Mouse (Mus musculus): ENCODE measurements at regions not wholly inside any gene's neighbourhood (a gene's known extent, or its start where the extent isn't known, plus 50 kb on each side); places are given as distances from the start of the nearest gene placed in this dataset.

DNA sequence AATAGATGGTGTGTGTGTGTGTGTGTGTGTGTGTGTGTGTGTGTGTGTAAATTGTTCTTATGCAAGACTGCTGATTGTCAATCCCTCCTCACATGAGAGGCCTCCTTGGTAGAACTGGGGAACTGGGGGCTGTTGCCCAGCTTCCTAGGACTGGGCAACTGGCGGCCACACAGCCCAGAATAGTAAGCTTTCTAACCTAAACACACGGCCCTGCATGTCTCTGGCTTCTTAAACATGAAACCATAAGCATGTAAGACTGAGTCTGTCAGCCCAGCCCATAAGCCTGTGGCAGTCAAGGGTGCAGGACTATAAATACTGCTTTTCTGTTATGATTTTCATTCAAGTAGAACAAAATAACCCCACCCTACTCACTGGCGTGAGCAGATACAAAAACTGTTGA lies 60.7 kb downstream of the Ifng start:
- Histone ChIP-seq H3K4me3 (ENCODE audit: low read depth, low read length) (no peak overlapping the region), H3K27me3 (ENCODE audit: control insufficient read depth, insufficient read depth, low read length) (no peaks in the 10 kb centered on the region), H3K36me3 (ENCODE audit: control insufficient read depth, insufficient read depth, low read length) (no peaks in the 10 kb centered on the region), H3K4me2 (replicated peaks; ENCODE audit: low read depth, low read length) (no peak overlapping the region), H3K9ac (replicated peaks; ENCODE audit: low read depth, low read length) (no peak overlapping the region), H3K27ac (ENCODE audit: low read length) (no peak overlapping the region), H3K4me1 (ENCODE audit: control insufficient read depth, insufficient read depth, low read length) (no peaks in the 10 kb centered on the region), H3K9me3 (ENCODE audit: control insufficient read depth, low read depth, low read length) (no peaks in the 10 kb centered on the region)
- no peak for ATAC-seq (ENCODE audit: insufficient number of reproducible peaks, insufficient read depth, low FRiP score, low read depth)
- 75% methylated on average over 3 of the region's 3 CpGs for WGBS

DNA sequence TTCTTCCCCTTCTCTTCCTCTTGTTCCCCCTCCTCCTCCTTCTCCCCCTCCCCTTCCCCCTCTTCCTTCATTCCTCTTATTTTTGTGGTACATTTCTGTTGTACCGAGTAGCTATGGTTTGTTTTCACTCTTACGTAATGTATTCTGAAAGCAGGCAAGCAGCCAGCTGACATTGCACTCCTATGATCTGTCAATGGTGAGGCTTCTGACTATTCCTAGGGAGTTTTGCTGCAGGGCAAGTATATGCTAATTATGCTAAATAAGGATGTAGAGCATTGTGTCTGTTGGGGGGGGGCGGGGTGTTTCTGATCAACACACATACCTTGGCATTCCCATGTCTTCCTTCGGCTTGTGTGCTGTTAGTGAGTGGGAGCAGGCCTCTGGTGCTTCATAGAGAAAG lies 64.0 kb downstream of the Ifng start:
- H3K27me3 ChIP-seq (ENCODE audit: control insufficient read depth, insufficient read depth, low read length), result no peaks in the 10 kb centered on the region
- WGBS, result 58% methylated on average over 4 of the region's 4 CpGs
- no peak for ATAC-seq (ENCODE audit: insufficient number of reproducible peaks, insufficient read depth, low FRiP score, low read depth)
- H3K9ac ChIP-seq (replicated peaks; ENCODE audit: low read depth, low read length), result no peak overlapping the region
- no peak overlapping the region for H3K4me3 ChIP-seq (ENCODE audit: low read depth, low read length)
- H3K4me1 ChIP-seq (ENCODE audit: control insufficient read depth, insufficient read depth, low read length), result no peaks in the 10 kb centered on the region
- H3K27ac ChIP-seq (ENCODE audit: low read length), result no peak overlapping the region
- H3K4me2 ChIP-seq (replicated peaks; ENCODE audit: low read depth, low read length), result no peak overlapping the region
- no peaks in the 10 kb centered on the region for H3K36me3 ChIP-seq (ENCODE audit: control insufficient read depth, insufficient read depth, low read length)
- no peaks in the 10 kb centered on the region for H3K9me3 ChIP-seq (ENCODE audit: control insufficient read depth, low read depth, low read length)

DNA sequence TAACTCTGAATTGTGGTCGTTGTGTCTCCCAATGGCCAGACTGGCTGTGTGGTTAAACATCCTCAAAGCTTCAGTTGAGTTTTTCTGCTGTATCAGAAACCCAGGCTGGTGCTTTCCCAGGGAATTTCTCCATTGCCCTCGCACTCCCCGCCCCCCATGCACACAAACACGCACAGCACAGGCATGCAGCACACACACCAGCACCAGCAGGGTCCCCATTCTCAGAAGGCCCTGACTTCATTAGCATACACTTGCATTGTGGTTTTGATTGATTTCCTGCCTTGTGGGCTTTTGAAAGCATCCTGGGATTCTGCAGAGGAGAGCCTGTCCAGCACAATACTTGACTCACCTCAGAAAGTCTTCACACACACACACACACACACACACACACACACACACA lies 65.3 kb downstream of the Ifng start:
- no peak overlapping the region for H3K9ac ChIP-seq (replicated peaks; ENCODE audit: low read depth, low read length)
- no peak overlapping the region for H3K4me2 ChIP-seq (replicated peaks; ENCODE audit: low read depth, low read length)
- H3K36me3 ChIP-seq (ENCODE audit: control insufficient read depth, insufficient read depth, low read length), result no peaks in the 10 kb centered on the region
- ATAC-seq (ENCODE audit: insufficient number of reproducible peaks, insufficient read depth, low FRiP score, low read depth), result no peak
- no peaks in the 10 kb centered on the region for H3K27me3 ChIP-seq (ENCODE audit: control insufficient read depth, insufficient read depth, low read length)
- no peaks in the 10 kb centered on the region for H3K4me1 ChIP-seq (ENCODE audit: control insufficient read depth, insufficient read depth, low read length)
- H3K27ac ChIP-seq (ENCODE audit: low read length), result no peak overlapping the region
- no peak overlapping the region for H3K4me3 ChIP-seq (ENCODE audit: low read depth, low read length)
- 74% methylated on average over 4 of the region's 4 CpGs for WGBS
- no peaks in the 10 kb centered on the region for H3K9me3 ChIP-seq (ENCODE audit: control insufficient read depth, low read depth, low read length)

DNA sequence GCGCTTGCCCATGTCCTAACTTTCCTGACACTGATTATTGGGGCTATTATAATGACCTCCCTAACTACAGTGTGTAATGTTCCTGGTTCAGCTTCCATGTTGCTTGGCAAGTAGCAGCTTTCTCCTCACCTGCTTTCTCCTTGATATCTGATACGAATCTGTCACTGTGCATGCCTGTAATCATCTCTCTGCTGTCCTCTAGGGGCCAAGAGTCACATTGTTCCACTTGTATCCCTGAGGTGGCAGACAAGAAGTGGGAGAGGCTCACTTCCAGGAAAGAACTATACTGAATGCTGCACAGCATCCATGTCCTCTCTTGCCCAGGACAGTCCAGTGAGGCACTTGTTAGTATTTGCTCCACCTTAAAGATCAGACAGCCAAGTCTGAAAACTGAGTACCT lies 66.8 kb downstream of the Ifng start:
- no peak for ATAC-seq (ENCODE audit: insufficient number of reproducible peaks, insufficient read depth, low FRiP score, low read depth)
- no peaks in the 10 kb centered on the region for H3K36me3 ChIP-seq (ENCODE audit: control insufficient read depth, insufficient read depth, low read length)
- no peaks in the 10 kb centered on the region for H3K4me1 ChIP-seq (ENCODE audit: control insufficient read depth, insufficient read depth, low read length)
- no peak overlapping the region for H3K9ac ChIP-seq (replicated peaks; ENCODE audit: low read depth, low read length)
- no peak overlapping the region for H3K4me3 ChIP-seq (ENCODE audit: low read depth, low read length)
- 53% methylated on average over 2 of the region's 2 CpGs for WGBS
- H3K27ac ChIP-seq (ENCODE audit: low read length), result no peak overlapping the region
- no peaks in the 10 kb centered on the region for H3K9me3 ChIP-seq (ENCODE audit: control insufficient read depth, low read depth, low read length)
- no peaks in the 10 kb centered on the region for H3K27me3 ChIP-seq (ENCODE audit: control insufficient read depth, insufficient read depth, low read length)
- H3K4me2 ChIP-seq (replicated peaks; ENCODE audit: low read depth, low read length), result no peak overlapping the region

DNA sequence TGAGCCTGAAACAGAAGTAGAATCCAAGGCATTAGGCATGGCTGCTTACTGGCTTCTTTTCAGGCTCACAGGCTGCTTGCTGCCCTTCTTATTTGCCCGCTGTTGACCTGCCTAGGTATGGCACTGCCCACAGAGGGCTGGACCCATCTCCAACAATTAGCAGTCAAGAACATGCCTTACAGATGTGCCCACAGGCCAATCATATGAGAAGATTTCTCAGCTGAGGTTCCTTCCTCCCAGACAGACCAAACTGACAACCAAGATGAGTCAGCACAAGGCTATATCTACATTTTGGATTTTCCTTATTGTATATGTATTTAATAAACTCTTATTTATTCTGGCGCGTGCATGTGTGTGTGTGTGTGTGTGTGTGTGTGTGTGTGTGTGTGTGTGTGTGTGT lies 76.0 kb downstream of the Ifng start:
- no peak overlapping the region for H3K9ac ChIP-seq (replicated peaks; ENCODE audit: low read depth, low read length)
- H3K9me3 ChIP-seq (ENCODE audit: control insufficient read depth, low read depth, low read length), result no peaks in the 10 kb centered on the region
- H3K4me3 ChIP-seq (ENCODE audit: low read depth, low read length), result no peak overlapping the region
- ATAC-seq (ENCODE audit: insufficient number of reproducible peaks, insufficient read depth, low FRiP score, low read depth), result no peak
- H3K36me3 ChIP-seq (ENCODE audit: control insufficient read depth, insufficient read depth, low read length), result no peaks in the 10 kb centered on the region
- H3K4me1 ChIP-seq (ENCODE audit: control insufficient read depth, insufficient read depth, low read length), result no peaks in the 10 kb centered on the region
- H3K27ac ChIP-seq (ENCODE audit: low read length), result no peak overlapping the region
- WGBS, result 88% methylated on average over 3 of the region's 3 CpGs
- no peak overlapping the region for H3K4me2 ChIP-seq (replicated peaks; ENCODE audit: low read depth, low read length)
- H3K27me3 ChIP-seq (ENCODE audit: control insufficient read depth, insufficient read depth, low read length), result no peaks in the 10 kb centered on the region

DNA sequence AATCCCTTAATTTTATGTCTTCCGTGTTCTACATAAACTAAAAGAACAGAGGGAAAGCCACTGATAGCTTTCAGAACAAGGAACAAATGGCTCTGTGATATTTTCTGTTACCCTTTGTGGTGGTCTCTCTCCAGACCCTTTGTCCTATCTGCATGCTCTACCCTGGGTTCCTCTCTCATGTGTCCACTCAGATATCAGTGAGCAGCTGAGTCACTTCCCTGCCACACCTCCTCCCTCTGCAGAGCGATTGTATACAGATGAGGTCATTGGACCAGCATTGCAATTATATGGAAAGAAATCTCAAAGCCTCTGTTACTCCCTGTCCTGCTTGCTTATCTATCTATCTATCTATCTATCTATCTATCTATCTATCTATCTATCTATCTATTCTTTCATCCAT lies 77.1 kb downstream of the Ifng start:
- H3K27ac ChIP-seq (ENCODE audit: low read length), result no peak overlapping the region
- WGBS, result 70% methylated on average over 2 of the region's 2 CpGs
- H3K4me1 ChIP-seq (ENCODE audit: control insufficient read depth, insufficient read depth, low read length), result no peaks in the 10 kb centered on the region
- H3K27me3 ChIP-seq (ENCODE audit: control insufficient read depth, insufficient read depth, low read length), result no peaks in the 10 kb centered on the region
- H3K36me3 ChIP-seq (ENCODE audit: control insufficient read depth, insufficient read depth, low read length), result no peaks in the 10 kb centered on the region
- H3K9ac ChIP-seq (replicated peaks; ENCODE audit: low read depth, low read length), result no peak overlapping the region
- H3K9me3 ChIP-seq (ENCODE audit: control insufficient read depth, low read depth, low read length), result no peaks in the 10 kb centered on the region
- ATAC-seq (ENCODE audit: insufficient number of reproducible peaks, insufficient read depth, low FRiP score, low read depth), result no peak
- no peak overlapping the region for H3K4me3 ChIP-seq (ENCODE audit: low read depth, low read length)
- no peak overlapping the region for H3K4me2 ChIP-seq (replicated peaks; ENCODE audit: low read depth, low read length)

DNA sequence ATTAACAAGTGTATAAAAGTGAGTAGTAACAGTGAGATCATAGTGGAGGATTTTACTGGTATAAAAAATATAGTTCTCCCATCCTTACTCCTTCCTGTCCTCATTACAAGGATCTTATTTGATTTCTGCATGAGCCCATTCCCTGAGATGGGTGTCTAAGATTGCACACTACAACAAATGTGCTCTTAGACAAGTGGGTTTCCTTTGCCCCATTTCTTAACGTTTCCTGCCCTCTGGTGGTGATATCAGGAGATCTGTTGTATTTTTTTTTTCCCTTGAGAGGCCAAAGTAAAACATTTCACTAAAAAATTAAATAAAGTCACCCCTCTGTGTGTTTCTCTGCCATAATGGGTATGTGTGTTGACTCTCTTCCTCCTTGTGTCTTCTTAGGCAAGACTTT lies 105.1 kb downstream of the Ifng start:
- Histone ChIP-seq H3K9ac (replicated peaks; ENCODE audit: low read depth, low read length) (no peak overlapping the region), H3K27me3 (ENCODE audit: control insufficient read depth, insufficient read depth, low read length) (no peaks in the 10 kb centered on the region), H3K27ac (ENCODE audit: low read length) (no peak overlapping the region), H3K4me3 (ENCODE audit: low read depth, low read length) (no peak overlapping the region), H3K4me2 (replicated peaks; ENCODE audit: low read depth, low read length) (no peak overlapping the region), H3K4me1 (ENCODE audit: control insufficient read depth, insufficient read depth, low read length) (no peaks in the 10 kb centered on the region), H3K9me3 (ENCODE audit: control insufficient read depth, low read depth, low read length) (no peaks in the 10 kb centered on the region), H3K36me3 (ENCODE audit: control insufficient read depth, insufficient read depth, low read length) (no peaks in the 10 kb centered on the region)
- ATAC-seq (ENCODE audit: insufficient number of reproducible peaks, insufficient read depth, low FRiP score, low read depth), result no peak
- WGBS, result 11% methylated on average over 1 of the region's 1 CpGs

DNA sequence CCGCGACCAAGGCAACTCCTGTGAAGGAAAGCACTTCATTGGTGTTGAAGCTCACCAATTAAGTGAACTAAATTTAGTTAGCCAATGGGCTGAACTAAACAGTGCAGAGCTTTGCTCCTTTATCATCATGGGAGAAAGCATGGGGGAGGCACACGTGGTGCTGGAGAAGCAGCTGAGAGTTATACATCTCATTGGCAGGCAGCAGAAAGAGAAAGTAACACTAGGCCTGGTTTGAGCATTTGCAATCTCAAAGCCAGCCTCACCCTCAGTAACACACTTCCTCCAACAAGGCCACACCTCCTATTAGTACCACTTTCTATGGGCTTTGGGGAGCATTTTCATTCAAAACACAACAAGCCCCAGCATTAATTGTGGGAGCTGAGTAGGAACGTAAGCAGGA lies 109.4 kb downstream of the Ifng start:
- no peak overlapping the region for H3K27ac ChIP-seq (ENCODE audit: low read length)
- no peaks in the 10 kb centered on the region for H3K9me3 ChIP-seq (ENCODE audit: control insufficient read depth, low read depth, low read length)
- no peaks in the 10 kb centered on the region for H3K4me1 ChIP-seq (ENCODE audit: control insufficient read depth, insufficient read depth, low read length)
- ATAC-seq (ENCODE audit: insufficient number of reproducible peaks, insufficient read depth, low FRiP score, low read depth), result no peak
- no peak overlapping the region for H3K4me2 ChIP-seq (replicated peaks; ENCODE audit: low read depth, low read length)
- H3K27me3 ChIP-seq (ENCODE audit: control insufficient read depth, insufficient read depth, low read length), result no peaks in the 10 kb centered on the region
- H3K9ac ChIP-seq (replicated peaks; ENCODE audit: low read depth, low read length), result no peak overlapping the region
- H3K36me3 ChIP-seq (ENCODE audit: control insufficient read depth, insufficient read depth, low read length), result no peaks in the 10 kb centered on the region
- H3K4me3 ChIP-seq (ENCODE audit: low read depth, low read length), result no peak overlapping the region
- WGBS, result 80% methylated on average over 4 of the region's 4 CpGs

DNA sequence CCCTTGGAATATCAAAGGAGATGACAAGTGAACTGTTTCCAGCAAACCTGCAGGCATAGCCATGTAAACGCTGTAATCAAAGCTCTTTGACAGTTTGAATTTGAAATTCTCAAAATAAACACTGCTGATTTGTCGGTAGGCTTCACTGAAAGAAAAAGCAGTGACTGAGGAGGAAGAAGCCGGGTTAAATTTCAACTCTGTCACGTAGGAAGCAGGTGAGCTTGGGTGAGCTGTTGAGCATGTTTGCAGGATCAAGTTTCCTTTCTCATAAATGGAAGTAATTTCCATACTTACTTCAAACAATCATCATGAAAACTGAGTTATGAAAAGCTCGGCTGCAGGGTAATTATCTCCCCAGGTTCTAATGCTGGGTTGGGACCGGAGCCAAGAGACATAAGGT lies 118.0 kb downstream of the Ifng start:
- H3K9ac ChIP-seq (replicated peaks; ENCODE audit: low read depth, low read length), result no peak overlapping the region
- 37% methylated on average over 6 of the region's 6 CpGs for WGBS
- H3K36me3 ChIP-seq (ENCODE audit: control insufficient read depth, insufficient read depth, low read length), result no peaks in the 10 kb centered on the region
- no peaks in the 10 kb centered on the region for H3K9me3 ChIP-seq (ENCODE audit: control insufficient read depth, low read depth, low read length)
- no peak overlapping the region for H3K4me3 ChIP-seq (ENCODE audit: low read depth, low read length)
- H3K4me2 ChIP-seq (replicated peaks; ENCODE audit: low read depth, low read length), result no peak overlapping the region
- H3K27ac ChIP-seq (ENCODE audit: low read length), result no peak overlapping the region
- H3K27me3 ChIP-seq (ENCODE audit: control insufficient read depth, insufficient read depth, low read length), result no peaks in the 10 kb centered on the region
- H3K4me1 ChIP-seq (ENCODE audit: control insufficient read depth, insufficient read depth, low read length), result no peaks in the 10 kb centered on the region
- ATAC-seq (ENCODE audit: insufficient number of reproducible peaks, insufficient read depth, low FRiP score, low read depth), result no peak
